Mouse (Mus musculus): ENCODE data around the gene Fam168b. TPM values are rescaled to one million over a fixed set of nuclear protein-coding genes. Genes with fewer than 3 reads are reported as not detected.

Gene Fam168b
- polyA plus RNA-seq, 1 experiment, result 43.9 TPM

DNA sequence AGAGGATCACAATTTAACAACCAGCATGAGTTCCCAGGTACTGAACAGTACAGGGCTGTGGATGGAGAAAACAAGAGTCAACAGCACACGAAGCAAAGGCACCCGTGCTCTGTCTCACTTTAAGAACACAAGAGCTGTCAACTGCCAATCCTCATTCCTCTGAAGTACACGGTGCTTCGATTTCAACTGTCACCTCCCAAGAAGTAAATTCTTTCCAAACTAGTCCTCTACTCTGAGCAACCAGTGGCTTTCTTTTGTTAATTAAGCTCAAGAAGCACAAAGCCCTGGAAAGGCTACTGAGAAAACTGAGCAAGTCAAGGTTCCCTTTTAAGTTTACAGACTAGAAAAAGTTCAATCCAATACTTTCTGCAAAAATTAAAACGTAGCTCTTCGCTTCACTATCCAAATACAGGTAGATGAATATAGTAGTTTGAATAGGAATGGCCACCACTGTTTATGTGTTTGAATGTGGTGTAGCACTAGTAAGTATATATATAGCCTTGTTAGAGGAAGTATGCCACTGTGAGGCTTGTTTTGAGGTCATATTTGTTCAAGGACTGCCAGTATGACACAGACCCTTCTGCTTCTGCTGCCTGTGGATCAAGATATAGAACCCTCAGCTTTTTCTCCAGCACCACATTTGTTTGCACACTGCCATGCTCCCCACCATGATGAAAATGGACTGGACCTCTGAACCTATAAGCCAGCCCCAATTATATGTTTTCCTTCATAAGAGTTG is 4.7 kb downstream of the Fam168b start:
- peaks cover 84% of the 10 kb centered on the region for H3K4me1 ChIP-seq
- H3K36me3 ChIP-seq (replicated peaks; ENCODE audit: low read length), result peaks cover 36% of the 10 kb centered on the region
- TF ChIP-seq FLI1 (IDR thresholded peaks at IDR 0.05; ENCODE audit: low read length) (no peak), GATA1 (IDR thresholded peaks at IDR 0.05; ENCODE audit: borderline replicate concordance, low read length) (no peak)
- H3K4me3 ChIP-seq (replicated peaks), result peak overlapping the region; percentile 73
- H3K9me3 ChIP-seq, result no peaks in the 10 kb centered on the region
- H3K27me3 ChIP-seq (replicated peaks), result no peaks in the 10 kb centered on the region

DNA sequence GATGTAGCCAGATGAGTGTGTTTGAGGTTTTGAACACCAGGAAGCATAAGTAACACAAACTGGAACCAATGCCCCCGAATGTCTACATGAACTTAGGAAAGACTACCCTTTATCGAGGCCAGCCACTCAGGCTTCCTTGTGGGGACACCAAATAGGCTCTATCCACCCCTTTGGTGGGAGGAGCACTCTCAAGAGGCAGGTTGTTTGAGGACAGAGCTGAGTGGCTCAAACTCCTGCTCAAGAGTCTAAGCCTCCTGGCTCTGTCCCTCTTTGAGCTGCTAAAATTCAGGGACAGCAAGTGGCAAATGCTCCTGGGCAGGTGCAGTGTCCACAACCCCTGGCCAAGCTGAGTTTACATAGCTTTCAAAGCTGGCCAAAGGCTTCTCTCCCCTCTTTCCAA is 8.0 kb downstream of the Fam168b start:
- peak overlapping the region; percentile 78 for H3K4me3 ChIP-seq (replicated peaks)
- TF ChIP-seq FLI1 (IDR thresholded peaks at IDR 0.05; ENCODE audit: low read length) (no peak), GATA1 (IDR thresholded peaks at IDR 0.05; ENCODE audit: borderline replicate concordance, low read length) (no peak)
- no peaks in the 10 kb centered on the region for H3K27me3 ChIP-seq (replicated peaks)
- no peaks in the 10 kb centered on the region for H3K9me3 ChIP-seq
- H3K36me3 ChIP-seq (replicated peaks; ENCODE audit: low read length), result peaks cover 57% of the 10 kb centered on the region
- peaks cover 98% of the 10 kb centered on the region for H3K4me1 ChIP-seq

DNA sequence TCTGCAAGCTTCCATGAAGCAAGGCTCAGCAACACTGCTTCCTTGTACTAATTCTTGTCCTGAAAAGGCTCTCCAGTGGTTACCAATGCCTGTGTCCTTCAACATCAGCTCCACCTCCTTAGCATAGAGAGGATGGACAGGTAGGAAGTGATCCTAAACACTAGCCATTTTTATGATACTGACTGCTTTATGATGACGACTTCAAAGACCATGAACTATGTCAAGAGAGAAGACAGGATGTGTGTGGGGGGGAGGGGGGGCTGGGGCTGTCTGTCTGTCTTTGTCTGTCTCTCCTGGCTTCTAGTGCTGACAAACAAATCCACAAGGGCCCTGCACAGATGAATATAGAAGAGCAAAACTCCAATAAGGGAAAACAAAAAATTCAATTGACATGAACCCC is 11.5 kb downstream of the Fam168b start:
- Histone ChIP-seq H3K9me3 (no peaks in the 10 kb centered on the region), H3K27me3 (replicated peaks) (no peaks in the 10 kb centered on the region), H3K36me3 (replicated peaks; ENCODE audit: low read length) (peaks cover 81% of the 10 kb centered on the region), H3K4me3 (replicated peaks) (peak overlapping the region; percentile 72), H3K4me1 (peaks cover 95% of the 10 kb centered on the region)
- TF ChIP-seq GATA1 (IDR thresholded peaks at IDR 0.05; ENCODE audit: borderline replicate concordance, low read length) (no peak), FLI1 (IDR thresholded peaks at IDR 0.05; ENCODE audit: low read length) (no peak)

DNA sequence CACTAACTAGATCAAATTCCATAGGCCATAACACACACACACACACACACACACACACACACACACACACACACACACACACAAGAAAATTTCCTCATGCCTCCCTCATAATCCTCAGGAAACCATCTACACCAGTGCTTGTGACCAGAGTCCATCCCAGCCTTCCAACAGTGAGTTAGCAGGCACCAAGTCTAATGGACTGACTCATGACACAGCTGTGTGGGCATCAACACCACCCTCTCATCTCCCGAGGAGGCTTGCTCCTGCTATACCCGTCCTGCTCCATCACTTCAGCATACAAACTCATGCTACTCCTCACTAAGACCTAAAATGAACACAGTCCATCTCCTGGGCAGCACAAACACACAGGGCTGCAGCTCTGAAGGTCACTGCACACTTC is 11.9 kb downstream of the Fam168b start:
- Histone ChIP-seq H3K27me3 (replicated peaks) (no peaks in the 10 kb centered on the region), H3K4me1 (peaks cover 94% of the 10 kb centered on the region), H3K4me3 (replicated peaks) (peak overlapping the region; percentile 72), H3K9me3 (no peaks in the 10 kb centered on the region), H3K36me3 (replicated peaks; ENCODE audit: low read length) (peaks cover 81% of the 10 kb centered on the region)
- TF ChIP-seq GATA1 (IDR thresholded peaks at IDR 0.05; ENCODE audit: borderline replicate concordance, low read length), result no peak
- no peak for TF ChIP-seq FLI1 (IDR thresholded peaks at IDR 0.05; ENCODE audit: low read length)

DNA sequence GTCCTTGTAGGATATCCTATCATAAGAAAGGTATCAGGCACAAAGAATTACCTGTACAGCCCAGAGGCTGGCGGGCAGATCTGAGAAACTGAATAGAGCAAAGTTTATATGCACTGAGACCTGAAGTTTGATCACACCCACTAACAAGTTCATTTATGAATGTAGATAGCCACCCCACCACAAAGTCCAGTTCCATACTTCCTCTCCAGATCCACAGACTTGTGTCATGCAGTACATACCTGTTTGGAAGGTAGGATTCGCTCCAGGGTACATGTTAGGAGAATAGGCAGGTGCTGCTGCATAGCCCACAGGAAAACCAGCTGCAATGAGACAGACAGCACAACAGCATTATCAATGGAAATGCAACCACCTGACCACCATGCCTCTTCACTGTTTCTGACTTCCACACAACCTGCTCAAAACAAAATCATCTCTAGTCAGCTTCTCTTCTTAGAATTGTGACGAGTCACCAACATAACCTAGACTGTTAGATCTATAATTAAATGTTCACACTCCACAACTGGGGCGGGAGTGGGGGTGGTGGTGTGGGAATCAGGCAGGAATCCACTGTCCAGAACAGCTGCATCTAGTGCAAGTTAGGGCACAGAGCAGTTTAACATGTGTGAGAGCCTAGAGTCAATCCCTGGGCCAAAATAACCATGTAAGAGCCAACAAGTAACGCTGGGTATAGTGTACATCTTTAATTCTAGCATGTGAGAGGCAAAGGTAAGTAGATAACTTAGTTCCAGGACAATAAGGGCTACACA is 14.2 kb downstream of the Fam168b start:
- Histone ChIP-seq H3K27me3 (replicated peaks) (no peaks in the 10 kb centered on the region), H3K36me3 (replicated peaks; ENCODE audit: low read length) (peaks cover 89% of the 10 kb centered on the region), H3K4me3 (replicated peaks) (peak overlapping the region; percentile 43), H3K4me1 (peaks cover 89% of the 10 kb centered on the region), H3K9me3 (no peaks in the 10 kb centered on the region)
- no peak for TF ChIP-seq FLI1 (IDR thresholded peaks at IDR 0.05; ENCODE audit: low read length)
- no peak for TF ChIP-seq GATA1 (IDR thresholded peaks at IDR 0.05; ENCODE audit: borderline replicate concordance, low read length)

- Histone ChIP-seq H3K27me3 (replicated peaks) (no peaks in the 10 kb centered on the region), H3K4me3 (replicated peaks) (no peak overlapping the region), H3K9me3 (no peaks in the 10 kb centered on the region), H3K36me3 (replicated peaks; ENCODE audit: low read length) (peaks cover 89% of the 10 kb centered on the region), H3K4me1 (peaks cover 89% of the 10 kb centered on the region)
- TF ChIP-seq FLI1 (IDR thresholded peaks at IDR 0.05; ENCODE audit: low read length) (no peak), GATA1 (IDR thresholded peaks at IDR 0.05; ENCODE audit: borderline replicate concordance, low read length) (no peak)
Measured at GRCm38 (mm10) chr1:34827900-34828299, 15.0 kb downstream of the Fam168b start.

- no peak for TF ChIP-seq FLI1 (IDR thresholded peaks at IDR 0.05; ENCODE audit: low read length)
- TF ChIP-seq GATA1 (IDR thresholded peaks at IDR 0.05; ENCODE audit: borderline replicate concordance, low read length), result no peak
- peaks cover 82% of the 10 kb centered on the region for H3K4me1 ChIP-seq
- no peaks in the 10 kb centered on the region for H3K9me3 ChIP-seq
- H3K4me3 ChIP-seq (replicated peaks), result no peak overlapping the region
- H3K27me3 ChIP-seq (replicated peaks), result no peaks in the 10 kb centered on the region
- peaks cover 95% of the 10 kb centered on the region for H3K36me3 ChIP-seq (replicated peaks; ENCODE audit: low read length)
Measured at GRCm38 (mm10) chr1:34825909-34826308, 17.0 kb downstream of the Fam168b start.

DNA sequence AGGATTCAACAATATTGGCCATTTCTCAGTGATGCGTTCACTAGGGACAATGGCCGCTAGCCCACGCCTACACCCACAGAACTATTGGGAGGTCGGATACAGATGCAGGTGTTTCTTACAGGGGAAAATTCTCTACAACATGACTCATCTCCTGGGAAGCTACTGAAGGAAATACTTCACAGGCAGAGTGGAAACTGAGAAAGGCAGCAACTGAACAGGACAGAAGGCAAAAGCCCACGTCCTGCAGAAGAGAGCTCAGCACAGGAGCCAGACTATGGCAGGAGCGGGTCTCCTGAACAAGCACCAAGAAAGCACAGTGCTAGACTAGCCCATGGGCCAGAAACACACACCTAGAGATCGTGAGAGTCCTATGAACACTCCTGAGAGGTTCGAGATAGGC is 18.7 kb downstream of the Fam168b start:
- Histone ChIP-seq H3K4me3 (replicated peaks) (no peak overlapping the region), H3K27me3 (replicated peaks) (no peaks in the 10 kb centered on the region), H3K4me1 (peaks cover 82% of the 10 kb centered on the region), H3K9me3 (no peaks in the 10 kb centered on the region), H3K36me3 (replicated peaks; ENCODE audit: low read length) (peaks cover 99% of the 10 kb centered on the region)
- TF ChIP-seq GATA1 (IDR thresholded peaks at IDR 0.05; ENCODE audit: borderline replicate concordance, low read length), result no peak
- no peak for TF ChIP-seq FLI1 (IDR thresholded peaks at IDR 0.05; ENCODE audit: low read length)

DNA sequence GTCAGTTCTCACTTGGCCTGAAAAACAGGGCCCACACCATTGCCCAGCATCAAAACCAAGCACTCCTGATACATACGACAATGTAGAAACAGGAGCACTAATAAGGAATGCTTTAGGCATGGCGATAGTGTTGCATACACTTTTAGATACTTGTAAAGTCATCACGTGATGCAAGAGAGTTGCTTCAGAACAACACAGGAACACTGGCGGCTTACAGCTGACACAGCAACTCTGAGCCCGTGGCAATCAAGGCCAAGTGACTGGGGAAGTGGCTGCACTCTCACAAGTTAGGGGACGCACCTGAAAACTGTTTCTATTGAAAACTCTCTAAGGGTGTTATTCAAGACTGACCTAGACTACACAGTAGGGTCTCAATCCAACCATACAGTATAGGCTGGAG is 19.5 kb downstream of the Fam168b start:
- no peaks in the 10 kb centered on the region for H3K27me3 ChIP-seq (replicated peaks)
- H3K4me3 ChIP-seq (replicated peaks), result no peak overlapping the region
- peaks cover 99% of the 10 kb centered on the region for H3K36me3 ChIP-seq (replicated peaks; ENCODE audit: low read length)
- no peak for TF ChIP-seq GATA1 (IDR thresholded peaks at IDR 0.05; ENCODE audit: borderline replicate concordance, low read length)
- no peak for TF ChIP-seq FLI1 (IDR thresholded peaks at IDR 0.05; ENCODE audit: low read length)
- no peaks in the 10 kb centered on the region for H3K9me3 ChIP-seq
- peaks cover 77% of the 10 kb centered on the region for H3K4me1 ChIP-seq

GRCm38 (mm10) chr1:34822746-34823145 is 20.1 kb downstream of the Fam168b start:
- TF ChIP-seq FLI1 (IDR thresholded peaks at IDR 0.05; ENCODE audit: low read length), result no peak
- TF ChIP-seq GATA1 (IDR thresholded peaks at IDR 0.05; ENCODE audit: borderline replicate concordance, low read length), result no peak
- Histone ChIP-seq H3K36me3 (replicated peaks; ENCODE audit: low read length) (peaks cover 99% of the 10 kb centered on the region), H3K4me3 (replicated peaks) (no peak overlapping the region), H3K27me3 (replicated peaks) (no peaks in the 10 kb centered on the region), H3K4me1 (peaks cover 73% of the 10 kb centered on the region), H3K9me3 (no peaks in the 10 kb centered on the region)
